Mouse (Mus musculus) forebrain, embryonic 12.5 days (tissue): Measurements from ENCODE around the gene Cmas. TPM values are rescaled to one million over a fixed set of nuclear protein-coding genes. Genes with fewer than 3 reads are reported as not detected.
A peak's percentile ranks its signal among the peaks of the same experiment; 100 is the strongest.

ENCODE experiments used
- ATAC-seq: fragments of 200-750 bp; cut with Nextera tagmentation; 2 replicates; pipeline ENCODE4 v1.8.0; 2017; ENCODE audit warnings: moderate TSS enrichment; ENCODE audit not compliant: low FRiP score
- H3K27ac ChIP-seq: fragments of 300-500 bp; sonication (generic); 2 replicates; pipeline ENCODE4 v1.5.1; 2016; ENCODE audit warnings: mild to moderate bottlenecking
- H3K27me3 ChIP-seq: fragments of 300-500 bp; sonication (generic); 2 replicates; pipeline ENCODE4 v1.6.1; 2016; ENCODE audit warnings: mild to moderate bottlenecking
- H3K36me3 ChIP-seq: fragments of 300-500 bp; sonication (generic); replicated peaks from 2 replicates; pipeline ENCODE4 v1.6.1; 2016; ENCODE audit warnings: mild to moderate bottlenecking
- H3K4me1 ChIP-seq: fragments of 300-500 bp; sonication (generic); 2 replicates; pipeline ENCODE4 v1.6.1; 2016
- H3K4me2 ChIP-seq: fragments of 300-500 bp; sonication (generic); 2 replicates; pipeline ENCODE4 v1.6.1; 2016; ENCODE audit warnings: mild to moderate bottlenecking, moderate library complexity
- H3K4me3 ChIP-seq: fragments of 300-500 bp; sonication (generic); replicated peaks from 2 replicates; pipeline ENCODE4 v1.5.1; 2016; ENCODE audit warnings: mild to moderate bottlenecking
- H3K9ac ChIP-seq: fragments of 300-500 bp; sonication (generic); 2 replicates; pipeline ENCODE4 v1.6.1; 2016; ENCODE audit warnings: mild to moderate bottlenecking
- H3K9me3 ChIP-seq: fragments of 300-500 bp; sonication (generic); 2 replicates; pipeline ENCODE4 v1.6.1; 2016
- WGBS: fragments of 180-500 bp; shearing (Covaris S2); methylation state at CpG from one replicate; pipeline ENCODE4 v1.1.7; 2016; 5-methylcytosine and 5-hydroxymethylcytosine counted together
- polyA plus RNA-seq: library from polyadenylated mRNA; unstranded; fragments of >200 nt; fragmentation: Nextera tagmentation; extraction: Ambion mirVana; gene quantifications from 2 replicates; pipeline ENCODE4 v1.2.1, GENCODE M21; 2016

The Cmas gene
- polyA plus RNA-seq, 1 experiment from 2014 or later = 117 TPM

- Histone ChIP-seq H3K4me2 (no peak overlapping the region), H3K4me3 (no peak overlapping the region), H3K9me3 (no peaks in the 10 kb centered on the region), H3K27ac (no peak overlapping the region), H3K27me3 (no peaks in the 10 kb centered on the region), H3K9ac (no peak overlapping the region), H3K4me1 (no peaks in the 10 kb centered on the region), H3K36me3 (no peaks in the 10 kb centered on the region)
- 49% methylated on average over 8 of the region's 8 CpGs for WGBS
- ATAC-seq = no peak
Measured at GRCm38 (mm10) chr6:142735302-142736005, 21.0 kb upstream of the Cmas start.

- Histone ChIP-seq H3K9me3 (no peaks in the 10 kb centered on the region), H3K4me2 (no peak overlapping the region), H3K9ac (no peak overlapping the region), H3K27ac (no peak overlapping the region), H3K4me3 (no peak overlapping the region), H3K27me3 (no peaks in the 10 kb centered on the region), H3K36me3 (no peaks in the 10 kb centered on the region), H3K4me1 (no peaks in the 10 kb centered on the region)
- no peak for ATAC-seq
- WGBS = 89% methylated on average over 2 of the region's 2 CpGs
Measured at GRCm38 (mm10) chr6:142738225-142738624, 18.3 kb upstream of the Cmas start.

- H3K4me2 ChIP-seq = no peak overlapping the region
- H3K4me3 ChIP-seq = no peak overlapping the region
- no peaks in the 10 kb centered on the region for H3K36me3 ChIP-seq
- no peaks in the 10 kb centered on the region for H3K4me1 ChIP-seq
- ATAC-seq = no peak
- no peaks in the 10 kb centered on the region for H3K9me3 ChIP-seq
- H3K9ac ChIP-seq = no peak overlapping the region
- no peak overlapping the region for H3K27ac ChIP-seq
- H3K27me3 ChIP-seq = no peaks in the 10 kb centered on the region
- WGBS = 90% methylated on average over 6 of the region's 6 CpGs
Measured at GRCm38 (mm10) chr6:142738637-142739036, 17.8 kb upstream of the Cmas start.

GRCm38 (mm10) chr6:142741763-142742162, 14.7 kb upstream of the Cmas start:
- Histone ChIP-seq H3K9me3 (no peaks in the 10 kb centered on the region), H3K27ac (no peak overlapping the region), H3K4me1 (no peaks in the 10 kb centered on the region), H3K36me3 (no peaks in the 10 kb centered on the region), H3K4me2 (no peak overlapping the region), H3K9ac (no peak overlapping the region), H3K4me3 (no peak overlapping the region), H3K27me3 (no peaks in the 10 kb centered on the region)
- 88% methylated on average over 6 of the region's 6 CpGs for WGBS
- ATAC-seq = no peak

- no peak overlapping the region for H3K4me2 ChIP-seq
- H3K9ac ChIP-seq = no peak overlapping the region
- no peak for ATAC-seq
- H3K27me3 ChIP-seq = no peaks in the 10 kb centered on the region
- no peaks in the 10 kb centered on the region for H3K4me1 ChIP-seq
- WGBS = 49% methylated on average over 4 of the region's 4 CpGs
- H3K4me3 ChIP-seq = no peak overlapping the region
- H3K36me3 ChIP-seq = no peaks in the 10 kb centered on the region
- no peak overlapping the region for H3K27ac ChIP-seq
- no peaks in the 10 kb centered on the region for H3K9me3 ChIP-seq
Measured at GRCm38 (mm10) chr6:142743193-142743592, 13.3 kb upstream of the Cmas start.

- no peak overlapping the region for H3K4me2 ChIP-seq
- no peak overlapping the region for H3K4me3 ChIP-seq
- no peaks in the 10 kb centered on the region for H3K9me3 ChIP-seq
- WGBS = 97% methylated on average over 5 of the region's 5 CpGs
- no peak for ATAC-seq
- H3K27ac ChIP-seq = no peak overlapping the region
- H3K9ac ChIP-seq = no peak overlapping the region
- no peaks in the 10 kb centered on the region for H3K36me3 ChIP-seq
- H3K27me3 ChIP-seq = no peaks in the 10 kb centered on the region
- no peaks in the 10 kb centered on the region for H3K4me1 ChIP-seq
Measured at GRCm38 (mm10) chr6:142745484-142745883, 11.0 kb upstream of the Cmas start.

- WGBS = 90% methylated on average over 7 of the region's 7 CpGs
- ATAC-seq = no peak
Measured at GRCm38 (mm10) chr6:142746765-142747164, 9.7 kb upstream of the Cmas start.

GRCm38 (mm10) chr6:142747165-142747564, 9.3 kb upstream of the Cmas start:
- H3K4me2 ChIP-seq = no peak overlapping the region
- no peaks in the 10 kb centered on the region for H3K9me3 ChIP-seq
- no peak overlapping the region for H3K4me3 ChIP-seq
- no peaks in the 10 kb centered on the region for H3K4me1 ChIP-seq
- H3K27ac ChIP-seq = no peak overlapping the region
- H3K9ac ChIP-seq = no peak overlapping the region
- H3K36me3 ChIP-seq = no peaks in the 10 kb centered on the region
- ATAC-seq = no peak
- WGBS = 80% methylated on average over 2 of the region's 2 CpGs
- H3K27me3 ChIP-seq = no peaks in the 10 kb centered on the region

More at GRCm38 (mm10) chr6:142746765-142747164, 9.7 kb upstream of the Cmas start:
- no peaks in the 10 kb centered on the region for H3K4me1 ChIP-seq
- H3K27ac ChIP-seq = no peak overlapping the region
- no peaks in the 10 kb centered on the region for H3K36me3 ChIP-seq
- H3K4me2 ChIP-seq = no peak overlapping the region
- H3K4me3 ChIP-seq = no peak overlapping the region
- H3K9me3 ChIP-seq = no peaks in the 10 kb centered on the region
- H3K9ac ChIP-seq = no peak overlapping the region
- no peaks in the 10 kb centered on the region for H3K27me3 ChIP-seq

GRCm38 (mm10) chr6:142748057-142748708, 8.3 kb upstream of the Cmas start:
- H3K9ac ChIP-seq = no peak overlapping the region
- no peaks in the 10 kb centered on the region for H3K36me3 ChIP-seq
- no peak overlapping the region for H3K4me3 ChIP-seq
- H3K9me3 ChIP-seq = no peaks in the 10 kb centered on the region
- peaks cover 4% of the 10 kb centered on the region; the same call in 1 of the 2 replicates for H3K27me3 ChIP-seq
- ATAC-seq = no peak
- 86% methylated on average over 8 of the region's 8 CpGs for whole genome bisulfite sequencing
- no peak overlapping the region for H3K27ac ChIP-seq
- H3K4me2 ChIP-seq = no peak overlapping the region
- H3K4me1 ChIP-seq = no peaks in the 10 kb centered on the region

GRCm38 (mm10) chr6:142751365-142751764, 5.1 kb upstream of the Cmas start:
- Histone ChIP-seq H3K36me3 (no peaks in the 10 kb centered on the region), H3K4me2 (no peak overlapping the region), H3K27ac (no peak overlapping the region), H3K4me1 (peaks cover 3% of the 10 kb centered on the region; the same call in 1 of the 2 replicates), H3K27me3 (peaks cover 27% of the 10 kb centered on the region), H3K4me3 (no peak overlapping the region), H3K9ac (no peak overlapping the region), H3K9me3 (no peaks in the 10 kb centered on the region)
- WGBS = 57% methylated on average over 9 of the region's 9 CpGs
- ATAC-seq = no peak

GRCm38 (mm10) chr6:142752331-142753246, 3.9 kb upstream of the Cmas start:
- Histone ChIP-seq H3K36me3 (no peaks in the 10 kb centered on the region), H3K27ac (no peak overlapping the region), H3K9me3 (no peaks in the 10 kb centered on the region), H3K27me3 (peaks cover 27% of the 10 kb centered on the region), H3K4me3 (no peak overlapping the region), H3K4me1 (peaks cover 8% of the 10 kb centered on the region), H3K9ac (no peak overlapping the region), H3K4me2 (no peak overlapping the region)
- no peak for ATAC-seq
- 41% methylated on average over 14 of the region's 14 CpGs for WGBS

- 51% methylated on average over 10 of the region's 10 CpGs for WGBS
- Histone ChIP-seq H3K4me2 (peak overlapping the region; percentile 70), H3K4me1 (peaks cover 26% of the 10 kb centered on the region), H3K9ac (peak overlapping the region; percentile 89), H3K27ac (peak overlapping the region; percentile 79), H3K9me3 (no peaks in the 10 kb centered on the region), H3K36me3 (peaks cover 7% of the 10 kb centered on the region; the same call in 1 of the 2 replicates), H3K27me3 (peaks cover 27% of the 10 kb centered on the region), H3K4me3 (peak overlapping the region; percentile 91)
- ATAC-seq = no peak
Measured at GRCm38 (mm10) chr6:142757334-142757965, 964 bp downstream of the Cmas start.
